Mouse (Mus musculus): ENCODE measurements around the gene Stip1. TPM values are rescaled to one million over a fixed set of nuclear protein-coding genes. Genes with fewer than 3 reads are reported as not detected.
"Not testable (repeated sequence)": the region's sequence is repeated elsewhere in the genome, so short reads cannot be mapped to it uniquely, and the experiment has no call there.

Stip1 gene
- 10 to 100 TPM; 80.7 to 91.9 TPM for total RNA-seq (2021)
- long read RNA-seq, experiment 1, transcript Stip1-201 (14 exons, 2,108 nt), result major isoform, 64 of 103 reads
- long read RNA-seq, experiment 1, partial matches to known transcripts, result 4 of 103 reads
- long read RNA-seq, experiment 1, other reads (novel, unspliced or antisense), result 35 of 103 reads
- long read RNA-seq, experiment 2, transcript Stip1-201 (14 exons, 2,108 nt), result major isoform, 86 of 120 reads
- long read RNA-seq, experiment 2, partial matches to known transcripts, result 6 of 120 reads
- long read RNA-seq, experiment 2, other reads (novel, unspliced or antisense), result 28 of 120 reads

DNA sequence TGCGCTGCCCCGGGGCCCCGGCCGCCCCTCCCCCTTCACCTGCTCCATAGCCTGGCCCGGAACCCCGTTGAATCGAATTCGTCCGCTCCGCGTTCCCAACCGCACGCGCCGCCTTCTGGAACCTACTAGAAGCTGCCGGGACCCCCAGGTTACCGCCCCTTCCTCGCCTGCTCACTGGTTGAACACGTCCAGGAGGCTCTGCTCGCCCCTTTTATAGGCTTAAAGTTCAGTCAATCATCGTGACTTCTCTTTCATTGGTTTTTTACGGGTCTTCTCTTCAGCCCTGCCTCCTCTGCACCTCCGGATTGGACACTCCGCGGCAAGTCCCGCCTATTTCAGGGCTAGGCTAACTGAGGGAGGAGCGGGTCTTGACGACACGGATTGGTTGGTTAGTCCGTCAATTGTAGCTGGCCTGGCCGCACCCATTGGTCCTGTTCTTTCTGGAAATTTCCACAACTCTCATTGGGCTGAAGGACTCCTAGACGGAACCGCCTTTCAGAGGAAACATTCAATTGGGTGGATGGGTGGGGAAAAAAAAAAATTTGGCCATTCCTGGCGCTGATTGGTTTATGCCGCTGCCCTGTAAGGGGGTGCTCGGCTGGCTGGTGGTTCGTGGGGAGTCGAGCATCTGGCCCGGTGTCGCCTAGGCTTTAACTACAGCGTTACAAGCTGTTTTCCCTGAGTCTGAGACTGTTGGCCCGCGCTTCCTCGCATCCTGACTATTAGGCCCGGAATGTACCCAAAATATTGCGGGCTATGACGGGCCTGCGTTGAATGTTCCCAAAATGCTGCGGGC, at the start of gene Stip1:
TSS of gene Stip1 (minus strand) at position 127 of the 796 bp plus-strand sequence.
- intact Hi-C loops (cut with DNase I), result loop anchor here (5.0 kb wide), 1 partner anchor 43 kb away; the partner anchor contains the start of genes Nudt22 and Trpt1
- DNase-seq, result peak; percentile 96 to 99

DNA sequence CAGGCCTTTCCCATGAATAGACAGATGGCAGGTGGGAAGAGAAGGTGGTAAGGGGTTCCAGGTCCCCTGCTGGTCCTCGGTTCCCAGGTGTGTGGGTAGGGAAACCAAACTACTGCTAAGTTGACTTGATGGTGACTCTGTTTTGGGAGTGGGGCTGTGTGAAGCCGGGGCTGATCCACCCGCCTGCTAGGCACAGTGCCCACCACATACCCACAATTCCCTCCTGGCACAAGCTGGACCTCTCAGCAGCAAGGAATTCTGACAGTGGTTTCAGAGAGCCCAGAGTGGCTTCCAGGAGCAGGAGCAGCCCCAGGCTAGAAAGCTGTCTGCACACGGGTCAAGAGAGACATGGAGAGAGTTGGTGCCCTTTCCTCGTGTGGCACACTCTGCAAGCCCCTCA, 49.3 kb upstream of the Stip1 start:
- no peak for DNase-seq
- intact Hi-C loops (cut with DNase I), result no loop called here

DNA sequence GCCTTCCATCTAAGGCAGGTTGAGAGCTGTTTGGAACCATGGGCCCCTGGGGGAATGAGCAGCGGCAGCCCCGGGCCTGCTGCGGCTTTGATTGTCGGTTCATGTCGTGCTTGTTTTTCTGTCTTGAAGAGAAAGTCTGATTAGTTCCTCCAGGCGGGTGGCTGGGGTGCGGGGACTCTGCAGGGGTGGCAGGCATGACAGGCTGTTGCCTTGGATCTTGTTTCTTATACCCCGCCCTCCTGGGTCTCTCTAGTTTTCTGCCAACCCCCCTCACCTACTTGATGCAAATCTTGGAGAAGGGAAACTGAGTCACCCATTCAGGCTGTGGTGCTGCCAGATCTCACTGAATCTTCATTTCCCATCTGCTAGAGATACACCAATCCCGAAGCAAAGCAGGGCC, 48.8 kb upstream of the Stip1 start:
- DNase-seq, result no peak
- intact Hi-C loops (cut with DNase I), result no loop called here

DNA sequence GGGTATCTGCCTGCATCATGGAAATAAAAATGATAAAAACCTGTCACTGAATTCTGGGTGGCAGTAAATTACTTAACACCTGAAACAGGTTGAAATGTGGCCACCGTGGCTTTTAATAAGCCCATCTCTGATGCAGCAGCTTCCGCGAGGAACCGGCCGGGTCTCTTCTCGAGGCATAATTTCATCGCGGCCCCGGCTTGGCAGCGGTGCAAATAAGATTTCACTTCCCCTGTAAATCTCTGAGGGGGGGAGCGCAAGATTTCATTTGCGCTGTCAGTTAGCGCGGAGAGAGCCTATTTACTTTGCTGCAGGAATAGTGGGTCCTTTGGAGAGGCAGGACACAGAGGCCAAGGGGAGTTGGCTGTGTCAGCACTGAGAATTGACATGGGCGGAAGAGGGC, 45.0 kb upstream of the Stip1 start:
- no peak for DNase-seq
- intact Hi-C loops (cut with DNase I), result no loop called here

DNA sequence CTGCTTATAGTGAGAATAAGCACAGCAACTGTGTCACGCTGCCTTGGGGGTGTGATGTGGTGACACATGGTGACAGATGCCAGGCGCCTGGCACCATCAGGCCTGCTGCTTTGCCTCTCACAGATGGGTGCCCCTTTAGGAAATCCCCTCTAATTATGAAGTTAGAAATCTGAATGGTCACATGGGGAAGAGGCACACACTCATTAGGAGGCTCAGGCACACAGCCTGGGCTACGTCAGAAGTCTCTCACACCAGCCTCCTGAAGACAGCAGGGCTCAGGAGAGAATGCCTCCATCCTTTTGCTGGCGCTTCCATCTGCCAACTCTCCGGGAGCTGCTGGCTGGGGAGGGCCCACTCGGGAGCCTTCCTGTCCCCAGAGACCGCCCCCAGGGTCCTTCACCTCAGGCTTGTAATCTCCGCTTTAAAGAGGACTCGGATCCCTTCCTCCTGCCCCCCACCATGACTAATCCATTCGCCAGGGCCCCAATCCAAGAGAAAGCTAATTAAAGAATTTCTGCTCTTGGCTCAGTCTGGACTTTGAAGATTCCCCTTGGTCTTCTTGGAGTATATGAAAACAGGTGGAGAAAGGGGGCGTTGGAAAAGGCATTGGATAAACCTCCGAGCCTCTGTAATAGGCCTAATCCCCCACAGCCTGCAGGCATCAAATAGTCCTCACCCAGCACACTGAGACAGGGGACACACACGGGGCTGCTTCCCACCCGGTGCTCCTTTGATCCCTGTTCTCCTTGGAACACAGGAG, 43.4 kb upstream of the Stip1 start:
- DNase-seq, result no peak
- intact Hi-C loops (cut with DNase I), result no loop called here

DNA sequence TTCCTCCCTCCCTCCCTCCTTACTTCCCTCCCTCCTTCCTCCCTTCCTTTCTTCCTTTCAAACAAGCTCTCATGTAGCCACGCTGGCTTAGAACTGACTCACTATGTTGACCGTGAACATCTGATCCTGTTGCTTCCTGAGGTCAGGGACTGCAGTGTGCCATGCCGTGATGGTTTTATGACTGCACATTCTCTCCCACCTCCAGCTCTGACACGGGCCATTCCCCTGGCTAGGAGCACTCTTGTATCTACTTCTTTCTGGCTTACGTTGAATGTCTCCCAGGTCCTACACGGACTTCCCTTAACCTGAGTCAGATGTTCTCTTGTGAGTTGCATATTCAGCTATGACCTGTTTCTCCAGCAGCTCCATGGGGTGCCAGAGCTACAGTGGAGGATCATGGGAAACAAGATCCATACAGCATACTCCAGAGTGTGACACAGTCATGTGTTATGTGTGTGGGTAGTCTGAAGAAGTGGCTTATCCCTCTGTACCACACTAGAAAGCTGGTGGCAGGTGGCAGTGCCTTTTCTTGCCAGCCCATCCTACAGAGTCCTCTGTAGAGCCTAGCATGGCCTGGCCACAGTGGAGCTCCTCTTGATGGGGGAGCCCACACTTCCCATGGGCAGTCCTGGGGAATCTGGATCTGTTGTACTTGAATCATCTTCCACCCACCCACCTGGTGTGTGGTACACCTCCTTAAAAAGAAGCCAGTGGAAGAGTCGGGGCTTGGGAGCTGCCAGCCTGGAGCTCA, 41.9 kb upstream of the Stip1 start:
- no peak for DNase-seq
- intact Hi-C loops (cut with DNase I), result no loop called here

DNA sequence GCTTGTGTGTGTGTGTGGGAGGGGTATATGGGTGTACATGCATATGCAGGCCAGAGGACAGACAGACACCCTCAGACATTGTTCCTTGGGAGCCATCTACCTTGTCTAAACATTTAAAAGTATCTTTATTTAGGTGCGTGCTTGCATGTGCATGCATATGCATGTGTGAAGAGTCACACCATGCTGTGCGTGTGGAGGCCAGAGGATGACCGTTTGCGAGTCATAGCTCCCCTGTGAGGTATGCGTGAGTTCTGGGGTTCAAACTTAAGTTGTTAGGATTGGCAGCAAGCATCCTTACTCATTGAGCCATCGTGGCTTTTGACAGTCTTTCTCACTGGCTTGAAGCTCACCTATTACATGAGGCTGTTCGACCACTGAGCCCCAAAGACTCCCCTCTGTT, 38.5 kb upstream of the Stip1 start:
- DNase-seq, result no peak
- intact Hi-C loops (cut with DNase I), result loop anchor here (5.0 kb wide), 1 partner anchor 34 kb away; no protein-coding TSS in a partner anchor

DNA sequence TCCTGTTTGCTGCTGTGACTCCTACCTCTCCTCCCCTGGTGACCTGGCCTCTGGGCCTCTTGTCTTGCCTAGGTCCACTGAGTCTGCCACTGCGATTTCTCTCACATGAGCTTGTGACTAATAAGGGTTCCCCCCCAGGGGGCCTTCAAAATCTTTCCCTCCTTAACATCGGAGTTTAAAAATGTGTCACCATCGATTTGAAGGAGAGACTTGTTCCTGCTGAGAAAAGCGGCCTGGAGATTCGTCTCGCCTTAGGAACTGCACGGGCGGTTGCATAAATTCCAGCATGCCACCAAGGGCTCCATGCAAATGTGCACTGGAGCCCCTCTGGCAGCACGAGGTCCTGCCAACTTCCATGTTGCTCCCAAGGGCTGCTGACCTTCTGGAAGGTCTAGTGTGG, 37.9 kb upstream of the Stip1 start:
- no peak for DNase-seq
- intact Hi-C loops (cut with DNase I), result loop anchor here (5.0 kb wide), 1 partner anchor 35 kb away; no protein-coding TSS in a partner anchor

DNA sequence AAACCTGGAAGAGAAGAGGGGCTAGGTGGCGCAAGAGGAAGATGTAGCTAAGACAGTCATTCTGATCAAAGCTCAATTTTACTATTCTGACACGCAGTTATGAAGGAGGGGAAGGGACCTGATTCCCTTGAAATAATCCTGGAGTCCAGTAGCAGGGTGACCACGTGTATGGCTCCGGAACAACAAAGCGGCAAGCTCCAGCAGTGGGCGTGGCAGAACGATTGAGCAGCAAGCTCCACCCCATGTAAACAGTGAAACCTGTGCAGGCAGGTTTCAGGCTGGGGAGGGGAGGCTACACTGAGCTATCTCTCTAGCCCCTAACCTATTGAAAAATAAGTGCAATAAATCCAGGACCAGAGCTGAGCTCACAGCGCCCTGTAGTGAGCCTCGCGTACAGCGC, 35.6 kb upstream of the Stip1 start:
- intact Hi-C loops (cut with DNase I), result loop anchor here (5.0 kb wide), 1 partner anchor 37 kb away; no protein-coding TSS in a partner anchor
- DNase-seq, result not testable (repeated sequence)

DNA sequence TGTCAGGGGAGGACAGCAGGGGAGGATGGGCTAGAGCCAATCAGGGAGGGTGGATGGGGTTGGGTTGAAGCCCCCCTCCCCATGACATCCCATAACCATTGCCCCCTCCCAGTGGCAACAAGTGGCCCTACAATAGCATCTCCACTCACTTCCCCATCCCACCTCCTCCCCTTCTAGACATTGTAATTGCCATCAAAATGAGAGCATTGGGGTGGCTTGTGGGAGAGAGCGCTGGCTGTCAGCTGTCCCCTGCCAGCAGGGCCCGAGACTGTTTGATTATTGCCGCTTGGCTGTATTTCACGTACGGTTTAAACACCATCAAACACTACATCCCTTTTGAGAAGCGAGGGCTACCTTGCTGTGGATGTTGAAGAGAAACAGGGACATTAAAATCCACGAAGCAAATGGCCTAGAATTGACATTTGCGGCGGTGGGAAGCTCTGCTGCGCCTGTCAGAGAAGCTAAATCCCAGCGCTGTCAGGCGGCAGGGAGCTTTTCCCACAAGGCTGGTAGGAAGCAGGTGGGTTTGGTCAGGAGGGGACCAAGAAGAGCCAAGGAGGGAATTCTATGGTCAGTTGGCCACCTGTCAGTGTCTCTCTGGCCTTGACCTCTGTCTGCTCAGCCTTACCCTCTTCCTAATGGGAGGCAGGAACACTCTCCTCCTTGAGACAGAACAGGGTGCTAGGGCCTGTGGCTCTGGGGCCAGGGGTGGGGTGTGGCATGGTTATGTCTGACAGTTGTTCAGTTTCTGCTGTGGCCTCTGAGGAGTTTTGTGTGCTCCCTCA, 34.4 kb upstream of the Stip1 start:
- no peak for DNase-seq
- intact Hi-C loops (cut with DNase I), result no loop called here

DNA sequence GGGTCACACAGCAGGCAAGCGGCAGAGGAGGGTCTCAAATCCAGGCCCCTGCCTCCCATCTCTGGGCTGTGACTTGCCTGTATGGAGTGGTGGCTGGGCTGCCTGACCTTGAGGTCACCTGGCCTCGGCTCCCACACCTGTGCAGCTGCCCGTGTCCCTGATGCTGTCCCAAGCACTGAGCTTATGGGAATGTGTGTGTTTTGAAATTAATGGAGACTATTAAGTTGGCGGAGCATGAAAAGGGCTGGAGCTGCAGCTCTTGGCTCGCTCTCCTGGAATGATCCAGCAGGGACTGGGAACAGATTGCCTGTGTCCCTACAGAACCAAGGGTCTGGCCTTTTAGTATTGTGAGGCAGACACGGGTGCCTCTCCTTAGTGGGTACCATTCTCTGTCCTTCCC, 32.5 kb upstream of the Stip1 start:
- intact Hi-C loops (cut with DNase I), result no loop called here
- DNase-seq, result no peak

DNA sequence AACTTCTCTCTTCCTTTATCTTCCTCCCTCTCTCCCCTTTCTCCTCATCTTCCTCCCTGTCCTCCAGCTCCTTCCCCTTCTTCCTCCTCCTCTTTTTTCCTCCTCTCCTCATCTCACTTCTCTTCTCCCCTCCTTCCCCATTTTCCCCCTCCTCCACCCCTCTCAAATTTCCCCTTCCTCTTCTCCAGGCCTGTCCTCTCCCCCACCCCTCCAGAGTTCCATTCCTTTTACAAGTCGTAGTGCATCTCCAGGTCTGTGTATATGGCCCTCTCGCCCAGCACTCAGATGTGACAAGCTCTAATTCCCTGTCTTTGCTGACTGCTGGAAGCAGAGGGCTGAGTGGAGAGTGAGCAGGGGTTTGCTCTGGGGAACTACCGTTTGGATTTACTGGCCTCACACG, 31.0 kb upstream of the Stip1 start:
- no peak for DNase-seq
- intact Hi-C loops (cut with DNase I), result no loop called here

DNA sequence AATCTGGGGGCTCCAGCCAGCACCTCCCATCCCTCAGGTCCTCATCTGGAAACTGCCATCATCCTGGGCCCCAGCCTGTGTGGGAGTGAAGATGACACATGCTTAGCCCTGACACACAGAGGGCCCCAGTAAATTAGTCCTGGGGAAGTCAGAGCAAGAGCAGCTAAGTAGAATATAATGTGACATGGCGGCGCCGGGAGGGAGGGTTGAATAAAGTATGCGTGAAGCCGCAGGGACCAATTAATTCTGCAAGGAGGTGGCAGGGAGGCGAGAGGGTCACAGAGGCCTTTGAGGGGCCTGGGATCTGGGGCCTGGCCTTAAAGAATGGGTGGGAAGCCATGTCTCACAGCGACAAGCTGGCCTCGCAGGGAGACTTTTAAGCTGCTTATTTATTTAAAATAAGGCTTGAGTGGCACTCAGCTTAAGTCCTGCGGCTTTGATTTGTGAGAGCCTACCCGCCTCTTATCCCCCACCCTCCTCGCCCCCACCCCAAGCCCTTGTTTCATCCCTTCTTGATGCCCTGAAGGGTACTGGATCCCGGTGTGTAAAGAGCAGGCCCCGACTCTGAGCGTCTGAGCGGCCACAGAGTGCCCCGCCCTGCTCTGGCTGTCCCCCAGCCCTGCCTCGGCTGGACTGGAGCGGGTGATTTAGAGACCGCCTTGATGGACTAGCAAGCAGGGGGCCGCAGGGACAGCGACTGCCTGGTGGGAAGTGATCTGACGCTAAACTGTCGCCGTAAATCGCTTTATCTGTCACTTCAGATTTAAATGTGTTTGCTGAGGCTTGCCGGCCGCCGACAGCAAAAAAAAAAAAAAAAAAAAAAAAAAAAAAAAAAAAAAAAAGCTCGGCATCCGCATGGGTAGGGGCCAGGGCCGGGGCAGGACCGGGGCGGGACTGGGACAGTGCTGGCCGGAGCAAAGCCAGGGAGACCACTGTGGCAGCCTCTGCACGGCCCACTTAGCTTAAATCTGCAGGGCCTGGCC, 30.3 kb upstream of the Stip1 start:
- intact Hi-C loops (cut with DNase I), result loop anchor here (10.0 kb wide), 1 partner anchor 355 kb away; no protein-coding TSS in a partner anchor
- DNase-seq, result peak in 1 of 2 experiments; percentile 43

DNA sequence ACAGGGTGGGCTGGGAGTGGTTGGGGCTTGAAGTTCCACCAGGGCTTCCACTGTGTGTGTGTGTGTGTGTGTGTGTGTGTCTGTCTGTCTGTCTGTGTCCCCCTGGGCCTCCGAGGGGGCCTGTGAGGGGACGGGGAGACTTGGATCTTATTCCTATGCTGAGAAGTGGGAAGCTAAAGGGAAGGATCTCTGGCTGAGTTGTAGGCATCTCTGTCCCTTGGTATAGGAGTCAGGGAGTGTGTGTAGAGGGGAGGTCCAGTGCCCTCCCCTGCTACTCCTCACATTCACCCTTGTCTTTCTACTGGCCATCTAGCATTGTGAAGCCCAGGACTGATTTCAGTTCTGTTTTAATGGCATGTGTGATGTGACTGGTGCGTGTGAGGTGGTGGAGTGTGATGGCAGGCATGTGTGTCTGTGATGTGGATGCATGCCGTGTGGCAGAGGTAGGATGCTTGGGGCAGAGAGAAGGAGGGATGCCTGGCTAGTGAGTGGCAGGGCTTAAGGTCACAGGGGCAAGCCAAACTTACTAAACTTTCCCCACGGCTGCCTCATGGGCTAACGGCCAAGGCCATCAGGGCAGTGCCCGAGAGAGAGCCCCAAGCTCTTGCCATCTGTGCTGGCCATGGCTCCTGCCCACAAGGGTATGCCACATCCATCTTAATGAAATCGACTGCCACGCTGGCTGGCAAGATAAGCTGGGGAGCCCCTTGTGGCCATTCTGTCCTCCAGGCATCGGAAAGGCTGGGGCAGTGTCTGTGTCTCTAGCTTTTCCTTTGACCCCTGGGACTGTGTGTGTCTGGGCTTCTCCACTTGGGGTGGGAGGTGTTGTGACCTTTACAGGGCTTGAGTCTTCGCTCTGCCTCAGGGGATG, 29.1 kb upstream of the Stip1 start:
- intact Hi-C loops (cut with DNase I), result loop anchor here (10.0 kb wide), 1 partner anchor 356 kb away; no protein-coding TSS in a partner anchor
- no peak for DNase-seq

DNA sequence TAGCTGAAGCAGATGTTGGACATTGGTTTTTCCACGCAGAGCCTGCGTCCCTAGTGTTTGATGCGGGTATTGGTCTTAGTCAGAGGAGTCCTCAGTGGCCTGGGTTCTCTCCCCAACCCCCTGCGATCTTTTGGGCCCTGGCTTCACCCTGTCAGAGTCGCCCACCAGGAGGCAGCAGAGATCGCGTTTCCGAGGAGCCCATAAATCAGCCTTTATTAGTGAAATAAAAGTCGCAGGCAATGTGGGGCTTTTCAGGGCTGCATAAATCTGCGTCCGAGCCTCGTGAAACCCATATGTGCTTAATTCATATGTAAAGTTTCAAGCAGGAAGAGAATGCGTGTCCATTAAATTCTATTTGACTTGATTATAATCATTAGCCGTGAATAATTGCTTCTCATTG, 28.4 kb upstream of the Stip1 start:
- intact Hi-C loops (cut with DNase I), result loop anchor here (10.0 kb wide), 1 partner anchor 357 kb away; no protein-coding TSS in a partner anchor
- peak; percentile 76 to 81 for DNase-seq

DNA sequence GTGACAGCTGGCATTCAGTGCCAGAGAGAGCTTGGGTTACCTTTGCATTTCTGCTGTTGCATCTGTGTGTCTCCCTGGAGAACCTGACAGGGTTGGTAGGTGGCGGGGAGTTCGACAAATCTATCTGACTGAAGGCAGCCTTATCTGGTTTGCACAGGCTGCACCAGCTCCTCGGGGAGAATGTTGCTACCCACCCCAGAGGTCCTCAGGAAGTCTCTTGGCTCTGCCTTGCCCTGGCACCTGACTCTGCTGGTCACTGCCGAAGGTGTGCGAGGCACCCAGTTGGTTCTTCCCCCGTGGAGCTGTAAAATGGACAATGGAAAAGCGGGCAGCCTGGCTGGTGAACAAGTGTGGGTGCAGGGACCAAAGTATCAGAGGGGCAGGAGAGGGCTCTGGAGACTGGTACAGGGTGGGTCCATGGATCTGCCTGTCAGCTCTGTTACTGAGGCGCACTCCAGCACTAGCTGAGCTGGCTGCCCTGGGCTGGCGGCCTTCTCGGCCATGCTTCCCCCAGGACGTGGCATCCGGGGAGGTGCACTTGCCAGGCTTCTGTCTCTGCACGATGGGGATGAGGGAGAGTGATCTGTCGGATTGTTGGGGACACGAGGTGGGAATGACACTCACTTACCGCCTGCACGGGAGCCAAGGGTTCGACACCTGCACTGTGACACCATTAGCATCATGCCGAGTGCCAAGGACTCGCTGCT, 27.7 kb upstream of the Stip1 start:
- DNase-seq, result no peak
- intact Hi-C loops (cut with DNase I), result loop anchor here (1.0 to 10.0 kb wide), 3 partner anchors 99 to 357 kb away; no protein-coding TSS in a partner anchor
